Mouse (Mus musculus) kidney, adult 2 months (tissue): ENCODE measurements around the gene Chrm4. TPM values are rescaled to one million over a fixed set of nuclear protein-coding genes. Genes with fewer than 3 reads are reported as not detected.

Source experiments
- DNase-seq: peaks from one replicate; pipeline ENCODE4 v3.0.0; 2021
- H3K27ac ChIP-seq: fragments of 200-500 bp; 2 replicates; pipeline ENCODE4 v1.5.1; 2012; ENCODE audit warnings: low read depth, low read length, control low read depth, inconsistent platforms; ENCODE audit not compliant: insufficient read depth
- H3K27me3 ChIP-seq: fragments of 200-500 bp; replicated peaks from 2 replicates; pipeline ENCODE4 v1.6.1; 2012; ENCODE audit warnings: mild to moderate bottlenecking, moderate library complexity, low read length, inconsistent platforms; ENCODE audit not compliant: control insufficient read depth, insufficient read depth
- H3K36me3 ChIP-seq: fragments of 200-500 bp; 2 replicates; pipeline ENCODE4 v1.6.1; 2012; ENCODE audit warnings: mild to moderate bottlenecking, moderate library complexity, low read length, inconsistent platforms; ENCODE audit not compliant: control insufficient read depth, insufficient read depth
- H3K4me1 ChIP-seq: fragments of 200-500 bp; 2 replicates; pipeline ENCODE4 v1.6.1; 2011; ENCODE audit warnings: low read length; ENCODE audit not compliant: control insufficient read depth, insufficient read depth
- H3K4me3 ChIP-seq: fragments of 200-500 bp; 2 replicates; pipeline ENCODE4 v1.5.1; 2011; ENCODE audit warnings: mild to moderate bottlenecking, low read depth, low read length, control low read depth; ENCODE audit not compliant: insufficient read depth
- CTCF ChIP-seq: fragments of 200-500 bp; conservative IDR thresholded peaks from 2 replicates; pipeline ENCODE4 v1.5.1; 2011; ENCODE audit warnings: low read depth, mild to moderate bottlenecking, control low read depth, low read length, moderate library complexity, mixed read lengths; ENCODE audit not compliant: insufficient read depth, insufficient read length
- POLR2A ChIP-seq: fragments of 200-500 bp; IDR thresholded peaks from one replicate; pipeline ENCODE4 v1.6.1; 2011; ENCODE audit warnings: low read depth, low read length, control low read depth
- WGBS: fragments of 180-500 bp; shearing (Covaris S2); methylation state at CpG from one replicate; pipeline ENCODE4 v1.1.7; 2018; 5-methylcytosine and 5-hydroxymethylcytosine counted together
- polyA plus RNA-seq: library from polyadenylated mRNA; depleted of rRNA; stranded (reverse); fragments of >200 nt; gene quantifications from 2 replicates; pipeline ENCODE4 v1.2.3, GENCODE M21; 2012; rRNA removed

The Chrm4 gene
- polyA plus RNA-seq, 1 experiment: 0.11 TPM

- 5% methylated on average over 79 of the region's 79 CpGs for WGBS
- H3K4me3 ChIP-seq: peak within 1 kb of the TSS; percentile 36
- no peak within 1 kb of the TSS for H3K27ac ChIP-seq
- TF ChIP-seq CTCF (no peak), POLR2A (no peak)
- H3K27me3 ChIP-seq: peaks cover 8% of the 10 kb centered on the region; the same call in 1 of the 2 replicates
- DNase-seq: no peak
- no peaks in the 10 kb centered on the region for H3K36me3 ChIP-seq
- H3K4me1 ChIP-seq: peaks cover 5% of the 10 kb centered on the region; the same call in 1 of the 2 replicates
Observed at GRCm38 (mm10) chr2:91975581-91976541, 48.8 kb downstream of the Chrm4 start, which contains the start of gene Dgkz. TSS of gene Dgkz (minus strand) at chr2:91975864.

DNA sequence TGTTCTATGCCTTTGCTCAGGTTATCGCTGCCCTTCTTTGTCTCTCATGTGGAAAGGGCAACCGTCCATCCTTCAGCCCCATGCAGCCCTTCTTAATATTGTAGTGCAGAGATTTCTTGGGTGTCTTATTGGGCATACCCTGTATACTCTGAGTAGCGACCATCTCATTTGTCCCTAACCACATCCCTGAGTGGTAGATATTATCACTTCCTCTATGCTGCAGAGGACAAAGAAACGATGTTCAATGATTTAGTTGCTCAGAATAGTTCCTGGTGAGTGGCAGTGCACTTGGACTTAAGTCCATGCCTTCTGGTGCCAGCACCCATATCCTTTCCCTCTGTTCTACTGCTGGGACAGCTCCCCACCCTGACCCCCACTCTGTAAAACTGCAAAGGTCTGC, 50.9 kb downstream of the Chrm4 start:
- TF ChIP-seq CTCF (no peak), POLR2A (no peak)
- Histone ChIP-seq H3K4me3 (no peak overlapping the region), H3K27me3 (peaks cover 8% of the 10 kb centered on the region; the same call in 1 of the 2 replicates), H3K27ac (no peak overlapping the region), H3K4me1 (no peaks in the 10 kb centered on the region; the same call in 1 of the 2 replicates), H3K36me3 (no peaks in the 10 kb centered on the region)
- DNase-seq: no peak
- 77% methylated on average over 4 of the region's 4 CpGs for WGBS

Other genes starting within 250 kb of the Chrm4 start
- gene Atg13, start 216.7 kb upstream of the Chrm4 start, polyA plus RNA-seq: 32.5 and 34.2 TPM in 2 replicates
- gene Harbi1, start 216.4 kb upstream of the Chrm4 start, polyA plus RNA-seq: 4.6 and 6.1 TPM in 2 replicates
- 34.5 and 35.3 TPM in 2 replicates for gene Ambra1, start 197.1 kb upstream of the Chrm4 start, polyA plus RNA-seq
- 76.0 and 80.1 TPM in 2 replicates for gene Mdk, start 5.0 kb downstream of the Chrm4 start, polyA plus RNA-seq
- not detected in 2 replicates for gene Gm9821, start 18.5 kb downstream of the Chrm4 start, polyA plus RNA-seq
- gene Dgkz, start 48.6 kb downstream of the Chrm4 start, polyA plus RNA-seq: 106 and 119 TPM in 2 replicates
- 6.7 and 8.9 TPM in 2 replicates for gene Creb3l1, start 97.3 kb downstream of the Chrm4 start, polyA plus RNA-seq
- 27.5 and 36.8 TPM in 2 replicates for gene Phf21a, start 165.9 kb downstream of the Chrm4 start, polyA plus RNA-seq